Mouse (Mus musculus): Measurements from ENCODE around the gene Man2a2.

DNA sequence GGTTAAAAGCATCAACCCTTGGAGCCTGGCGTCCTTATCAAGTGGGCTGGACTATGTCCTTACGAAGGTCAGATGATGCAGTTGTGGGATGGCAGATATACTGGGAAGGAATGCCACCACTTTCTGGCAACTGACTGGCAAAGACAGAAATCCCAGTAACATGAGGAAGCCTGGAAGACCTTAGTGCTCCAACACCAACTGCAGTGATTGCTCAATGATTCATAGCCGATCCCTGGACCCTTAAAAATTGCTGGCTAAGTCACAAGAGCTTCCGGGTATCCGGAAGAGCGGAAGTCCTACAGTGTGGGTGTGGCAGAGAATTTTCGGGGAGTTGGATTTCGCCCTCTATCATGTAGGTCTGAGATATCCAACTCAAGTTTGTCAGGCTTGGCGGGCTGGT is 25.0 kb downstream of the Man2a2 start:
- TF ChIP-seq CTCF (IDR thresholded peaks at IDR 0.05; ENCODE audit: control insufficient read depth, insufficient read depth, low read length) (no peak), POLR2A (IDR thresholded peaks at IDR 0.05; ENCODE audit: borderline replicate concordance, control insufficient read depth, low read depth, low read length) (no peak)
